Mouse (Mus musculus) left cerebral cortex, adult 11 months (tissue): ENCODE measurements at regions not wholly inside any gene's neighbourhood (a gene's known extent, or its start where the extent isn't known, plus 50 kb on each side); places are given as distances from the start of the nearest gene placed in this dataset.

Experiments used
- DNase-seq: peaks from one replicate; pipeline ENCODE4 v3.0.0; 2022; ENCODE audit warnings: low spot score

- no peak for DNase-seq
Observed at GRCm38 (mm10) chr5:19130639-19131038, 96.2 kb upstream of the Magi2 start.

GRCm38 (mm10) chr5:19154511-19154910 is 72.3 kb upstream of the Magi2 start:
- no peak for DNase-seq

- DNase-seq = peak; percentile 10
Observed at GRCm38 (mm10) chr5:19158191-19158590, 68.6 kb upstream of the Magi2 start.

- no peak for DNase-seq
Observed at GRCm38 (mm10) chr5:19160256-19160655, 66.6 kb upstream of the Magi2 start.
